Mouse (Mus musculus) midbrain, postnatal 0 days (tissue): ENCODE measurements at regions not wholly inside any gene's neighbourhood (a gene's known extent, or its start where the extent isn't known, plus 50 kb on each side); places are given as distances from the start of the nearest gene placed in this dataset.

Source experiments
- ATAC-seq: fragments of 200-750 bp; cut with Nextera tagmentation; 2 replicates; pipeline ENCODE4 v1.8.0; 2017; ENCODE audit warnings: moderate number of reproducible peaks, mild to moderate bottlenecking, moderate TSS enrichment, moderate library complexity; ENCODE audit not compliant: low FRiP score
- DNase-seq: peaks from one replicate; pipeline ENCODE4 v3.0.0-alpha.2; 2015; ENCODE audit warnings: low spot score
- H3K27ac ChIP-seq: fragments of 300-500 bp; sonication (generic); 2 replicates; pipeline ENCODE4 v1.5.1; 2014; ENCODE audit warnings: low read depth, mild to moderate bottlenecking, low read length, mixed read lengths
- H3K27me3 ChIP-seq: fragments of 300-500 bp; sonication (generic); 2 replicates; pipeline ENCODE4 v1.6.1; 2014; ENCODE audit warnings: low read length, control low read depth, mixed read lengths; ENCODE audit not compliant: insufficient read depth
- H3K36me3 ChIP-seq: fragments of 300-500 bp; sonication (generic); 2 replicates; pipeline ENCODE4 v1.6.1; 2014; ENCODE audit warnings: low read length, control low read depth, mixed read lengths; ENCODE audit not compliant: insufficient read depth
- H3K4me1 ChIP-seq: fragments of 300-500 bp; sonication (generic); 2 replicates; pipeline ENCODE4 v1.6.1; 2014; ENCODE audit warnings: mild to moderate bottlenecking, control low read depth, antibody characterized with exemption, low read length, mixed read lengths; ENCODE audit not compliant: insufficient read depth
- H3K4me2 ChIP-seq: fragments of 300-500 bp; sonication (generic); 2 replicates; pipeline ENCODE4 v1.6.1; 2014; ENCODE audit warnings: low read depth, mild to moderate bottlenecking, low read length, mixed read lengths; ENCODE audit not compliant: poor library complexity, severe bottlenecking
- H3K4me3 ChIP-seq: fragments of 300-500 bp; sonication (generic); 2 replicates; pipeline ENCODE4 v1.5.1; 2014; ENCODE audit warnings: low read depth, mild to moderate bottlenecking, low read length, moderate library complexity
- H3K9ac ChIP-seq: fragments of 300-500 bp; sonication (generic); replicated peaks from 2 replicates; pipeline ENCODE4 v1.6.1; 2014; ENCODE audit warnings: mild to moderate bottlenecking, low read length, moderate library complexity, mixed read lengths; ENCODE audit not compliant: poor library complexity, severe bottlenecking
- H3K9me3 ChIP-seq: fragments of 300-500 bp; sonication (generic); 2 replicates; pipeline ENCODE4 v1.6.1; 2016; ENCODE audit warnings: low read length, control low read depth
- CTCF ChIP-seq: IDR thresholded peaks from 2 replicates; pipeline ENCODE4 v1.5.1; 2016; ENCODE audit warnings: antibody characterized with exemption, mild to moderate bottlenecking
- WGBS: fragments of 180-500 bp; shearing (Covaris S2); extraction: QIAGEN DNeasy Blood & Tissue Kit; methylation state at CpG from one replicate; pipeline ENCODE4 v1.1.7; 2014; 5-methylcytosine and 5-hydroxymethylcytosine counted together

GRCm38 (mm10) chr8:49998281-49999037 is 1154.7 kb upstream of the Tenm3 start:
- WGBS: 18% methylated on average over 8 of the region's 8 CpGs

More at GRCm38 (mm10) chr8:49998281-49999037, 1154.7 kb upstream of the Tenm3 start:
- peak; percentile 51 for TF ChIP-seq CTCF
- Histone ChIP-seq H3K27ac (no peak overlapping the region), H3K4me3 (no peak overlapping the region), H3K4me2 (no peak overlapping the region), H3K4me1 (no peaks in the 10 kb centered on the region), H3K27me3 (no peaks in the 10 kb centered on the region), H3K36me3 (no peaks in the 10 kb centered on the region), H3K9ac (no peak overlapping the region), H3K9me3 (no peaks in the 10 kb centered on the region)
- no peak for ATAC-seq
- DNase-seq: peak; percentile 51
